Mouse (Mus musculus): ENCODE measurements around the gene Ormdl3. TPM values are rescaled to one million over a fixed set of nuclear protein-coding genes. Genes with fewer than 3 reads are reported as not detected.

Gene Ormdl3
- total and polyA plus RNA-seq, 3 experiments = 22.0 to 55.0 (median 43.2) TPM

DNA sequence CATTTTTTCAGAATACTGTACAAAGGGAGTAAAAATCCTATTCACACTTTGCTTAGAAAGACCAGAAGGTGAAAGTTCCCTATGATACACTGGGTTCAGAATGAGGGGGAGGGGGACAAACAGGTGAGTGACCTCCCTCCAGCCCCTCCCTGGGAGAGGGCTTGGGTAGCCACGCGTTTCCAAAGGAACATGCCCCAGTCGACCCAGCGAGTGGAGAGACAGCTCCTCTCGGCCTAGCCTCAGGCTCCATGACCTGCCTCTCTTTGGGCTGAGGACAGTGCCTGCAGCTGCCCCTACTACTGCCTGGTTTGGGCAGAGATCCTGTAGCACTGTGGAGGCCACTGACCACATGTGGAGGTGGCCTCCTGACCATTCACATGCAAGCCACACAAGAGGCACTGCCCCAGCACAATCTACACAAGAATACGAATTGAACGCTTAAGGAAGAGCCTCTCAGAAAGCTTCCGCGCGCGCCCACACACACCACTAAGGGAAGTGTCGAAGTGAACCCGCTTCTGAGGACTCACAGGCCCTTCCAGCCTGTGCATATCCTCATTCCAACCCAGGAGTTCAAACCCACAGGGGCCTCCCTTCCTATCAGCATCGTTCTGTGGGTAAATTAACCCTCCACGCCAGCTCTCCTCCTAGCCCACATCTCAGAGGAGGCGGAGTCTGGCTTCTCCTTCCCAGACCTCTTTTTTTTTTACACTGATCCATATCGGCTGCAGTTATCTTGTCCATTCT lies 5.7 kb downstream of the Ormdl3 start:
- ATAC-seq (ENCODE audit: extremely low read depth, insufficient number of reproducible peaks, low FRiP score, poor library complexity, severe bottlenecking) (peak; percentile 46), DNase-seq (ENCODE audit: low spot score) (peak; percentile 49)
- peaks cover 2% of the 10 kb centered on the region; the same call in 1 of the 2 replicates for H3K27me3 ChIP-seq (ENCODE audit: insufficient read depth, low read length)
- H3K4me3 ChIP-seq (ENCODE audit: low read depth, low read length) = peak overlapping the region; percentile 67; the same call in 1 of the 2 replicates
- no peaks in the 10 kb centered on the region for H3K9me3 ChIP-seq (replicated peaks)
- peaks cover 81% of the 10 kb centered on the region for H3K4me1 ChIP-seq (ENCODE audit: insufficient read depth, low read depth, low read length)
- peaks cover 60% of the 10 kb centered on the region for H3K36me3 ChIP-seq (replicated peaks)
- no peak for TF ChIP-seq CTCF (IDR thresholded peaks at IDR 0.05; ENCODE audit: low read depth, low read length)
- no peak for TF ChIP-seq GATA2 (IDR thresholded peaks at IDR 0.05; ENCODE audit: borderline replicate concordance, low read depth, low read length)
- no peak for TF ChIP-seq POLR2AphosphoS5 (IDR thresholded peaks at IDR 0.05; ENCODE audit: insufficient replicate concordance, low read depth, low read length)
- no peak for TF ChIP-seq TAL1 (conservative IDR thresholded peaks at IDR 0.05; ENCODE audit: low read depth, low read length)
- no peak for TF ChIP-seq GATA1 (IDR thresholded peaks at IDR 0.05; ENCODE audit: borderline replicate concordance, low read length)

DNA sequence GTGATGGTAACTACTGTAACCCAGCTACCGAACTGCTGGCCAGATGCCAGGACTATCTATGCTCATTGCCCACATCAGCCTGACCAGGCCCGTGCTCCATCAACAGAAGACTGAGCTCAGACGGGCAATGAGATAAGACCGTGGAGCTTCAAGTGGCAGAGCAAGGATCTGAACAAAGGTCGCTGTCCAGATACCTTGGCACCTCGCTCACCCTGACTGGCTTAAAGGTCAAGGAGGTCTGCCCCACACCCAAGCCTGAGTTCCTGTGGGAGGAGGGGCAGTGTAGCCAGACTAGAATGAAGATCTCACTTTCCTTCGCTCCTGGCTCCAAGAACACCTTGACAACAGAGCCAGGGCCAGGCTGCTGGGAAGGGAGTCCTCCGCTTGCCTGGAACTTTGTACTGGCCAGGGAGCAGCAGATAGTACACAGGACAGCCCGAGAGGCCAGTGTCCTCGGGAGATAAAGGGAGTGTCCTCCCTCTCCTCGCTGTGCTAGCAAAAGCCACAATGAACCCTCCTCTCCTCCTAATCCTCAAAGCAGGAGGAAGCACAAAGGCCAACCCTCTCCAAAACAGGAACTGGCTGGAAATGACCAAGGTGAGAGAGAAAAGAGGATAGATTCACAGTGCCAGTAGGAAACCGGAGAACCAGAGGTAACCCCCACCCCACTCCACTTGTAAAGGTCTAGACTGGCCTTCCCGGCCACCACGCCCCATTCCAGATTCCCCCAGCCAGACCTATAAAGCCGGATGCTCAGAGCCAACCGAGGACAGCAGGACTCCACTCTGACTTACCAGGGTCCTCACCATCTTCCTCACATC lies 6.7 kb downstream of the Ormdl3 start:
- Histone ChIP-seq H3K9me3 (replicated peaks) (no peaks in the 10 kb centered on the region), H3K4me3 (ENCODE audit: low read depth, low read length) (peak overlapping the region; percentile 67; the same call in 1 of the 2 replicates), H3K27me3 (ENCODE audit: insufficient read depth, low read length) (peaks cover 2% of the 10 kb centered on the region; the same call in 1 of the 2 replicates), H3K36me3 (replicated peaks) (peaks cover 57% of the 10 kb centered on the region), H3K4me1 (ENCODE audit: insufficient read depth, low read depth, low read length) (peaks cover 71% of the 10 kb centered on the region)
- peak; percentile 32; the same call in 1 of the 2 replicates for ATAC-seq (ENCODE audit: extremely low read depth, insufficient number of reproducible peaks, low FRiP score, poor library complexity, severe bottlenecking)
- TF ChIP-seq GATA2 (IDR thresholded peaks at IDR 0.05; ENCODE audit: borderline replicate concordance, low read depth, low read length) (no peak), TAL1 (conservative IDR thresholded peaks at IDR 0.05; ENCODE audit: low read depth, low read length) (peak; percentile 59)
- peak; percentile 57 for DNase-seq (ENCODE audit: low spot score)

- DNase-seq (ENCODE audit: low spot score) = no peak
- Histone ChIP-seq H3K9me3 (replicated peaks) (no peaks in the 10 kb centered on the region), H3K4me3 (ENCODE audit: low read depth, low read length) (no peak overlapping the region), H3K36me3 (replicated peaks) (peaks cover 31% of the 10 kb centered on the region), H3K27me3 (ENCODE audit: insufficient read depth, low read length) (peaks cover 2% of the 10 kb centered on the region; the same call in 1 of the 2 replicates), H3K4me1 (ENCODE audit: insufficient read depth, low read depth, low read length) (peaks cover 44% of the 10 kb centered on the region)
- TF ChIP-seq GATA2 (IDR thresholded peaks at IDR 0.05; ENCODE audit: borderline replicate concordance, low read depth, low read length) = no peak
- no peak for TF ChIP-seq TAL1 (conservative IDR thresholded peaks at IDR 0.05; ENCODE audit: low read depth, low read length)
- TF ChIP-seq GATA1 (IDR thresholded peaks at IDR 0.05; ENCODE audit: borderline replicate concordance, low read length) = no peak
- TF ChIP-seq CTCF (IDR thresholded peaks at IDR 0.05; ENCODE audit: low read depth, low read length) = no peak
- no peak for TF ChIP-seq POLR2AphosphoS5 (IDR thresholded peaks at IDR 0.05; ENCODE audit: insufficient replicate concordance, low read depth, low read length)
- no peak for ATAC-seq (ENCODE audit: extremely low read depth, insufficient number of reproducible peaks, low FRiP score, poor library complexity, severe bottlenecking)
These were observed 9.4 kb downstream of the Ormdl3 start for GRCm38 (mm10) chr11:98577776-98578175.

DNA sequence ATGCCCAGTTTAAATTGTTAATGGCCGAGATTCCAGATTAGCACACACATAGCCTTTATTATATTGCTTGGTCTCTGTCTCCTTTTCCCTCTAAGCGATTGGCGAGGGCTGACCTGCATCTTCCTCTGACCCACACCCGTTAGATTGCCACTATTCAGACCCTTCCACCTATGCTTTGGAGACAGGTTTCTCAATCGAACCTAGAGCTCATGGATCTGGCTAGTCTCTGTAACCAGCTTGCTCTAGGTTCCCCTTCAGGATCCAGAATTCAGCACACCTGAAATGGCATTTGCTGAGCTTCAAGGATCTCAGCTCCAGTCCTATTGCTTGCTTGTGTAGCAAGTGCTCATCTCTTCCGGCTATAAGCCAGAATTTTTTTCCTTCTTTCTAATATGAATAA lies 17.7 kb downstream of the Ormdl3 start:
- no peak for DNase-seq (ENCODE audit: low spot score)
- Histone ChIP-seq H3K9me3 (replicated peaks) (peaks cover 3% of the 10 kb centered on the region), H3K27me3 (ENCODE audit: insufficient read depth, low read length) (peaks cover 14% of the 10 kb centered on the region), H3K36me3 (replicated peaks) (no peaks in the 10 kb centered on the region), H3K4me3 (ENCODE audit: low read depth, low read length) (no peak overlapping the region), H3K4me1 (ENCODE audit: insufficient read depth, low read depth, low read length) (no peaks in the 10 kb centered on the region)
- no peak for ATAC-seq (ENCODE audit: extremely low read depth, insufficient number of reproducible peaks, low FRiP score, poor library complexity, severe bottlenecking)
- TF ChIP-seq GATA1 (IDR thresholded peaks at IDR 0.05; ENCODE audit: borderline replicate concordance, low read length) (no peak), GATA2 (IDR thresholded peaks at IDR 0.05; ENCODE audit: borderline replicate concordance, low read depth, low read length) (no peak), CTCF (IDR thresholded peaks at IDR 0.05; ENCODE audit: low read depth, low read length) (no peak)

GRCm38 (mm10) chr11:98568326-98568725 lies 18.8 kb downstream of the Ormdl3 start:
- no peak for ATAC-seq (ENCODE audit: extremely low read depth, insufficient number of reproducible peaks, low FRiP score, poor library complexity, severe bottlenecking)
- DNase-seq (ENCODE audit: low spot score) = no peak

DNA sequence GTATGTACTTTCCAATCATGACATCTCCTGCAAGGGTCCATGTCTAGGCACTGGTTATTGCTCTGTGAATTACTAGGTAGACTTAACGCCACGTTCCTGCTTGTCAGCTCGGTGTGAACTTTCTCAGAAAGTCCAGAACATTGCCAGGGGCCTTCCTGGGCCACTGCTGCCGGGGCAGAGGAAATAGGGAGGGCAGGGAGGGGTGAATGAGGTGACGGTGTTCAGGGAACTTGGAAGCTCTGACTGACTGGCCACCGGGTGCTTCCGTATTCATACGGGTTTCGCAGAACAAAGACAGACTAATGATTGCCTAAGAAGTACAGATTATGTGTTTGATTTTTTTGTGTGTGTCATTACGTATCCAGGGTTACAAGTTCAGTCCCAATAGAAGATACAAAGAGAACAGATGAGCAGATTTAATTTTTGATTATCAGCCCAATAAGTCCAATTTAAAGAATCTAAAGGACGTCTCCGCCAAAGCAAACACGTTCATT lies 23.2 kb downstream of the Ormdl3 start:
- peaks cover 3% of the 10 kb centered on the region for H3K9me3 ChIP-seq (replicated peaks)
- peaks cover 2% of the 10 kb centered on the region; the same call in 1 of the 2 replicates for H3K4me1 ChIP-seq (ENCODE audit: insufficient read depth, low read depth, low read length)
- no peak for DNase-seq (ENCODE audit: low spot score)
- H3K4me3 ChIP-seq (ENCODE audit: low read depth, low read length) = no peak overlapping the region
- no peaks in the 10 kb centered on the region for H3K36me3 ChIP-seq (replicated peaks)
- TF ChIP-seq GATA2 (IDR thresholded peaks at IDR 0.05; ENCODE audit: borderline replicate concordance, low read depth, low read length) = no peak
- TF ChIP-seq POLR2AphosphoS5 (IDR thresholded peaks at IDR 0.05; ENCODE audit: insufficient replicate concordance, low read depth, low read length) = no peak
- no peak for TF ChIP-seq CTCF (IDR thresholded peaks at IDR 0.05; ENCODE audit: low read depth, low read length)
- no peak for TF ChIP-seq GATA1 (IDR thresholded peaks at IDR 0.05; ENCODE audit: borderline replicate concordance, low read length)
- no peak for TF ChIP-seq TAL1 (conservative IDR thresholded peaks at IDR 0.05; ENCODE audit: low read depth, low read length)
- no peak for ATAC-seq (ENCODE audit: extremely low read depth, insufficient number of reproducible peaks, low FRiP score, poor library complexity, severe bottlenecking)
- H3K27me3 ChIP-seq (ENCODE audit: insufficient read depth, low read length) = peaks cover 32% of the 10 kb centered on the region

More at GRCm38 (mm10) chr11:98568326-98568725, 18.8 kb downstream of the Ormdl3 start:
- TF ChIP-seq GATA1 (IDR thresholded peaks at IDR 0.05; ENCODE audit: borderline replicate concordance, low read length) (no peak), TAL1 (conservative IDR thresholded peaks at IDR 0.05; ENCODE audit: low read depth, low read length) (no peak), GATA2 (IDR thresholded peaks at IDR 0.05; ENCODE audit: borderline replicate concordance, low read depth, low read length) (no peak), POLR2AphosphoS5 (IDR thresholded peaks at IDR 0.05; ENCODE audit: insufficient replicate concordance, low read depth, low read length) (no peak), CTCF (IDR thresholded peaks at IDR 0.05; ENCODE audit: low read depth, low read length) (peak; percentile 13; the same call in 1 of the 2 replicates)
- H3K36me3 ChIP-seq (replicated peaks) = no peaks in the 10 kb centered on the region
- no peaks in the 10 kb centered on the region for H3K4me1 ChIP-seq (ENCODE audit: insufficient read depth, low read depth, low read length)
- H3K4me3 ChIP-seq (ENCODE audit: low read depth, low read length) = no peak overlapping the region
- H3K27me3 ChIP-seq (ENCODE audit: insufficient read depth, low read length) = peaks cover 20% of the 10 kb centered on the region
- H3K9me3 ChIP-seq (replicated peaks) = peaks cover 3% of the 10 kb centered on the region
